Mouse (Mus musculus): ENCODE data around the gene Erc2. TPM values are rescaled to one million over a fixed set of nuclear protein-coding genes. Genes with fewer than 3 reads are reported as not detected.

Erc2 gene
- polyA plus RNA-seq, 1 experiment, result 0.89 TPM

DNA sequence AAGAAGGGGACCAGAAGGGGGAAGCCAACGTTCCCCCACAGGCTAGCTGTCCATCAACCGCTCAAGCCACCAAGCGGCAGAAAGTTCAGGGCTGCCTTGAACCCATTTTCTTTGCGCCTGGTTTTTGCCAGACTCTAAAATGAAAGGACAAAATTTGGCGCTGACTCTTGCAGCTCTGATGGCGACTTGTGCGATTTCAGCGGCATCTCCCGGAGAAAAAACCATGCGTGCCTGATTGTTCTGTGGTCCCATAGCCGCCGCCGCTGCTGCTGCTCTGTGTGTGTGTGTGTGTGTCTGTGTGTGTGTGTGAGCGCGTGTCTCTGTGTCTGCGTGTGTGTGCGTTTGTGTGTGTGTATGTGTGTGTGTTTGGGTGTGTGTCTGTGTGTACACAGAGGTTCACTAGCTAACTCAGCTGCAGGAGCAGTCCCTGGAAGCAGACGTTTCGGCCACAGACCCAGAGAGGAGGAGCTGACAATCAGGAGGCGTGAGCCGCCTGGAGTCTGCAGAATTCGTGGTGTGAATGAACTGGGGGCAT, 882.9 kb downstream of the Erc2 start:
- Histone ChIP-seq H3K27me3 (ENCODE audit: control insufficient read depth, insufficient read depth, low read length) (peaks cover 46% of the 10 kb centered on the region), H3K27ac (ENCODE audit: insufficient read depth, low read depth, low read length) (peak overlapping the region; percentile 43), H3K36me3 (ENCODE audit: control insufficient read depth, insufficient read depth, low read length) (no peaks in the 10 kb centered on the region), H3K4me1 (ENCODE audit: control insufficient read depth, insufficient read depth, insufficient read length, low read length) (peaks cover 5% of the 10 kb centered on the region; the same call in 1 of the 2 replicates), H3K4me3 (ENCODE audit: low read depth, low read length) (peak overlapping the region; percentile 70)
- 1% methylated on average over 22 of the region's 22 CpGs for WGBS
- TF ChIP-seq CTCF (IDR thresholded peaks at IDR 0.05; ENCODE audit: extremely low read depth, insufficient read length, insufficient replicate concordance, low read depth, low read length) (no peak), POLR2A (IDR thresholded peaks at IDR 0.05; ENCODE audit: low read depth, low read length) (no peak)

DNA sequence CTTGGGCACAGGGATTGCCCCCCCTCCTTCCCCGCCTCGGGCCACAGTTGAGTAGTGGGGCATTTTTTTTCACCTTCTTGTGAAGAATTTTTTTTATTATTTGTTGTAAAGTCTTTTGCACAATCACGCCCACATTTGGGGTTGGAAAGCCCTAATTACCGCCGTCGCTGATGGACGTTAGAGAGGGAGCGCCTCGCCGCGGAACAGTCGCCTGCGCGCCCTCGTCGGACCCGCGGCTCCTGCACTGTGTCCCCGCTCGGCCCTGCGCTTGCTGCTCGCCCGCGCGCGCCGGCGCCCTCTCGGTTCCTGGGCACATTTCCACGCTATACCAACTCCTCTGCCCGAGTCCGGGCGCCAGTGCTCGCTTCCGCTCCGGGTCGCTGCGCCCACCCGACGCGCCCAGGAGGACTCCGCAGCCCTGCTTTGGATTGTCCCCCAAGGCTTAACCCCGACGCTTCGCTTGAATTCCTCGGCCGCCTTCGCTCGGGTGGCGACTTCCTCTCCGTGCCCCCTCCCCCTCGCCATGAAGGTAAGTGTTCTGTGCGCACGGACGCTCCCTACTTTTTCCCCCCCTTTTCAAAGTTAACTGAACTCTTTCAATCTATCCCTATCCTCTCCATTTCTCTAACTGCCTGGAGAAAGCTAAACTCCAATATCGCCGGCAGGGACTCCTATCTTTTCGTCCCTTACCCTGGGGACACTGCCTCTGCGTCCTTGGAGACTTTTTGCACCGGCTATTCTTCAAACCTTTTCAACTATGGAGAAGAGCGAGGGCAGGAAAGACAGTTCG, 883.6 kb downstream of the Erc2 start:
- WGBS, result under 1% methylated on average over 62 of the region's 62 CpGs

DNA sequence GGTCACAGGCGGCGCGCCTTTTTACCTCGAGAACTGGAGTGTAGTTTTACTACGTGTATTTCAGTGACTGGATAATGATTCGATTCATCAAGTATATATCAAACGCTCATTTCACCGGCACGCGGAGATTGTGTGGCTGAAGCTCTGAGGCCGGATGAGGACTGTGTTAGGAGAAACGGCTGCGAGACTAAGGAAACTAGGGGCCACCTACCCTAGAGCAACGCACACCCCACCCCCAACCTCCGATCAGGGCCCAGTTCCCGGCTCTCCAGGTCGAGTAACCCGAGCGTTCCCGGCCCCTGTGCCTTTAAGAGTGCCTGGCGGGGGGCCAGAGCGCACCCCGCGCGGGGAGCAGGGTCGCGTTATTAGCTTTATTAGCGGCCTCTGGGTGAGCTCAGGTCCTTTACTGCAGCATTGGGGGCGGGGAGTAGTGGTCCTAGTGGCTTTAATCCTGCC, 884.2 kb downstream of the Erc2 start:
- peaks cover 54% of the 10 kb centered on the region for H3K27me3 ChIP-seq (ENCODE audit: control insufficient read depth, insufficient read depth, low read length)
- TF ChIP-seq POLR2A (IDR thresholded peaks at IDR 0.05; ENCODE audit: low read depth, low read length) (no peak), CTCF (IDR thresholded peaks at IDR 0.05; ENCODE audit: extremely low read depth, insufficient read length, insufficient replicate concordance, low read depth, low read length) (no peak)
- 1% methylated on average over 29 of the region's 29 CpGs for WGBS
- peaks cover 5% of the 10 kb centered on the region; the same call in 1 of the 2 replicates for H3K4me1 ChIP-seq (ENCODE audit: control insufficient read depth, insufficient read depth, insufficient read length, low read length)
- peak overlapping the region; percentile 36 for H3K27ac ChIP-seq (ENCODE audit: insufficient read depth, low read depth, low read length)
- H3K4me3 ChIP-seq (ENCODE audit: low read depth, low read length), result peak overlapping the region; percentile 70
- H3K36me3 ChIP-seq (ENCODE audit: control insufficient read depth, insufficient read depth, low read length), result no peaks in the 10 kb centered on the region

More for the DNA sequence above, 883.6 kb downstream of the Erc2 start:
- peak overlapping the region; percentile 36 for H3K27ac ChIP-seq (ENCODE audit: insufficient read depth, low read depth, low read length)
- H3K4me1 ChIP-seq (ENCODE audit: control insufficient read depth, insufficient read depth, insufficient read length, low read length), result peaks cover 5% of the 10 kb centered on the region; the same call in 1 of the 2 replicates
- no peaks in the 10 kb centered on the region for H3K36me3 ChIP-seq (ENCODE audit: control insufficient read depth, insufficient read depth, low read length)
- TF ChIP-seq POLR2A (IDR thresholded peaks at IDR 0.05; ENCODE audit: low read depth, low read length) (no peak), CTCF (IDR thresholded peaks at IDR 0.05; ENCODE audit: extremely low read depth, insufficient read length, insufficient replicate concordance, low read depth, low read length) (no peak)
- H3K27me3 ChIP-seq (ENCODE audit: control insufficient read depth, insufficient read depth, low read length), result peaks cover 53% of the 10 kb centered on the region
- H3K4me3 ChIP-seq (ENCODE audit: low read depth, low read length), result peak overlapping the region; percentile 70

- Histone ChIP-seq H3K4me1 (ENCODE audit: control insufficient read depth, insufficient read depth, insufficient read length, low read length) (peaks cover 5% of the 10 kb centered on the region; the same call in 1 of the 2 replicates), H3K36me3 (ENCODE audit: control insufficient read depth, insufficient read depth, low read length) (no peaks in the 10 kb centered on the region), H3K27me3 (ENCODE audit: control insufficient read depth, insufficient read depth, low read length) (peaks cover 54% of the 10 kb centered on the region), H3K27ac (ENCODE audit: insufficient read depth, low read depth, low read length) (no peak overlapping the region), H3K4me3 (ENCODE audit: low read depth, low read length) (peak overlapping the region; percentile 56)
- TF ChIP-seq POLR2A (IDR thresholded peaks at IDR 0.05; ENCODE audit: low read depth, low read length) (no peak), CTCF (IDR thresholded peaks at IDR 0.05; ENCODE audit: extremely low read depth, insufficient read length, insufficient replicate concordance, low read depth, low read length) (no peak)
- 1% methylated on average over 15 of the region's 15 CpGs for WGBS
These were observed 884.8 kb downstream of the Erc2 start for GRCm38 (mm10) chr14:28507011-28507410.

- H3K27me3 ChIP-seq (ENCODE audit: control insufficient read depth, insufficient read depth, low read length), result peaks cover 54% of the 10 kb centered on the region
- peaks cover 5% of the 10 kb centered on the region; the same call in 1 of the 2 replicates for H3K4me1 ChIP-seq (ENCODE audit: control insufficient read depth, insufficient read depth, insufficient read length, low read length)
- WGBS, result 2% methylated on average over 18 of the region's 18 CpGs
- TF ChIP-seq POLR2A (IDR thresholded peaks at IDR 0.05; ENCODE audit: low read depth, low read length) (no peak), CTCF (IDR thresholded peaks at IDR 0.05; ENCODE audit: extremely low read depth, insufficient read length, insufficient replicate concordance, low read depth, low read length) (peak; percentile 81)
- H3K4me3 ChIP-seq (ENCODE audit: low read depth, low read length), result peak overlapping the region; percentile 56
- H3K27ac ChIP-seq (ENCODE audit: insufficient read depth, low read depth, low read length), result no peak overlapping the region
- H3K36me3 ChIP-seq (ENCODE audit: control insufficient read depth, insufficient read depth, low read length), result no peaks in the 10 kb centered on the region
These were observed 885.2 kb downstream of the Erc2 start for GRCm38 (mm10) chr14:28507471-28507870.

GRCm38 (mm10) chr14:28508288-28509258, 886.3 kb downstream of the Erc2 start:
- Histone ChIP-seq H3K27ac (ENCODE audit: insufficient read depth, low read depth, low read length) (no peak overlapping the region), H3K4me3 (ENCODE audit: low read depth, low read length) (peak overlapping the region; percentile 46)
- 36% methylated on average over 27 of the region's 27 CpGs for WGBS

More at GRCm38 (mm10) chr14:28508288-28509258, 886.3 kb downstream of the Erc2 start:
- Histone ChIP-seq H3K27me3 (ENCODE audit: control insufficient read depth, insufficient read depth, low read length) (peaks cover 54% of the 10 kb centered on the region), H3K36me3 (ENCODE audit: control insufficient read depth, insufficient read depth, low read length) (no peaks in the 10 kb centered on the region), H3K4me1 (ENCODE audit: control insufficient read depth, insufficient read depth, insufficient read length, low read length) (peaks cover 5% of the 10 kb centered on the region; the same call in 1 of the 2 replicates)
- TF ChIP-seq POLR2A (IDR thresholded peaks at IDR 0.05; ENCODE audit: low read depth, low read length) (no peak), CTCF (IDR thresholded peaks at IDR 0.05; ENCODE audit: extremely low read depth, insufficient read length, insufficient replicate concordance, low read depth, low read length) (no peak)
